Mouse (Mus musculus): Measurements from ENCODE around the gene Snn. TPM values are rescaled to one million over a fixed set of nuclear protein-coding genes. Genes with fewer than 3 reads are reported as not detected.
A peak's percentile ranks its signal among the peaks of the same experiment; 100 is the strongest.

Snn gene
- polyA plus RNA-seq, 1 experiment from 2014 or later: 31.0 TPM

- no peak for ATAC-seq (replicated peaks; ENCODE audit: low FRiP score, low read depth)
- TF ChIP-seq CTCF (IDR thresholded peaks at IDR 0.05; ENCODE audit: low read depth): no peak
- Histone ChIP-seq H3K27me3 (ENCODE audit: insufficient read depth, low read length) (no peaks in the 10 kb centered on the region), H3K27ac (no peak overlapping the region), H3K4me1 (replicated peaks; ENCODE audit: insufficient read depth, low read length) (no peaks in the 10 kb centered on the region), H3K4me3 (replicated peaks; ENCODE audit: low read depth, low read length) (no peak overlapping the region), H3K36me3 (ENCODE audit: insufficient read depth, low read length) (no peaks in the 10 kb centered on the region), H3K9me3 (replicated peaks; ENCODE audit: low read length) (no peaks in the 10 kb centered on the region), H3K4me2 (ENCODE audit: low read length) (no peak overlapping the region), H3K9ac (ENCODE audit: low read depth, low read length) (no peak overlapping the region)
- DNase-seq (ENCODE audit: low spot score): no peak
- 83% methylated on average over 6 of the region's 6 CpGs for WGBS
Measured at GRCm38 (mm10) chr16:11054871-11055270, 5.9 kb upstream of the Snn start.

GRCm38 (mm10) chr16:11055916-11056315 is 4.8 kb upstream of the Snn start:
- no peak for DNase-seq (ENCODE audit: low spot score)
- no peak overlapping the region for H3K9ac ChIP-seq (ENCODE audit: low read depth, low read length)
- H3K27me3 ChIP-seq (ENCODE audit: insufficient read depth, low read length): no peaks in the 10 kb centered on the region
- no peaks in the 10 kb centered on the region for H3K9me3 ChIP-seq (replicated peaks; ENCODE audit: low read length)
- no peak for ATAC-seq (replicated peaks; ENCODE audit: low FRiP score, low read depth)
- H3K4me1 ChIP-seq (replicated peaks; ENCODE audit: insufficient read depth, low read length): no peaks in the 10 kb centered on the region
- H3K27ac ChIP-seq: no peak overlapping the region
- 78% methylated on average over 5 of the region's 5 CpGs for WGBS
- no peaks in the 10 kb centered on the region for H3K36me3 ChIP-seq (ENCODE audit: insufficient read depth, low read length)
- H3K4me2 ChIP-seq (ENCODE audit: low read length): no peak overlapping the region
- no peak for TF ChIP-seq CTCF (IDR thresholded peaks at IDR 0.05; ENCODE audit: low read depth)
- H3K4me3 ChIP-seq (replicated peaks; ENCODE audit: low read depth, low read length): no peak overlapping the region

- Histone ChIP-seq H3K9ac (ENCODE audit: low read depth, low read length) (peak overlapping the region; percentile 45; the same call in 1 of the 2 replicates), H3K4me3 (replicated peaks; ENCODE audit: low read depth, low read length) (no peak overlapping the region), H3K9me3 (replicated peaks; ENCODE audit: low read length) (no peaks in the 10 kb centered on the region), H3K36me3 (ENCODE audit: insufficient read depth, low read length) (no peaks in the 10 kb centered on the region), H3K4me1 (replicated peaks; ENCODE audit: insufficient read depth, low read length) (peaks cover 21% of the 10 kb centered on the region), H3K4me2 (ENCODE audit: low read length) (0 out of 2 replicates have a peak overlapping the region, but pooled peaks have one; percentile 8), H3K27ac (peak overlapping the region; percentile 84), H3K27me3 (ENCODE audit: insufficient read depth, low read length) (no peaks in the 10 kb centered on the region)
- 23% methylated on average over 13 of the region's 13 CpGs for WGBS
- TF ChIP-seq CTCF (IDR thresholded peaks at IDR 0.05; ENCODE audit: low read depth): no peak
- peak; percentile 33; the same call in 1 of the 2 replicates for ATAC-seq (replicated peaks; ENCODE audit: low FRiP score, low read depth)
- DNase-seq (ENCODE audit: low spot score): peak; percentile 79
Measured at GRCm38 (mm10) chr16:11062794-11063721, 2.3 kb downstream of the Snn start.

- no peaks in the 10 kb centered on the region for H3K27me3 ChIP-seq (ENCODE audit: insufficient read depth, low read length)
- H3K4me3 ChIP-seq (replicated peaks; ENCODE audit: low read depth, low read length): no peak overlapping the region
- peaks cover 24% of the 10 kb centered on the region for H3K4me1 ChIP-seq (replicated peaks; ENCODE audit: insufficient read depth, low read length)
- H3K4me2 ChIP-seq (ENCODE audit: low read length): no peak overlapping the region
- TF ChIP-seq CTCF (IDR thresholded peaks at IDR 0.05; ENCODE audit: low read depth): no peak
- no peak for ATAC-seq (replicated peaks; ENCODE audit: low FRiP score, low read depth)
- no peak overlapping the region for H3K9ac ChIP-seq (ENCODE audit: low read depth, low read length)
- no peaks in the 10 kb centered on the region for H3K36me3 ChIP-seq (ENCODE audit: insufficient read depth, low read length)
- no peak for DNase-seq (ENCODE audit: low spot score)
- WGBS: 92% methylated on average over 4 of the region's 4 CpGs
- H3K27ac ChIP-seq: no peak overlapping the region
- H3K9me3 ChIP-seq (replicated peaks; ENCODE audit: low read length): no peaks in the 10 kb centered on the region
Measured at GRCm38 (mm10) chr16:11064341-11064740, 3.6 kb downstream of the Snn start.

- Histone ChIP-seq H3K27ac (no peak overlapping the region), H3K9me3 (replicated peaks; ENCODE audit: low read length) (no peaks in the 10 kb centered on the region), H3K36me3 (ENCODE audit: insufficient read depth, low read length) (no peaks in the 10 kb centered on the region), H3K4me1 (replicated peaks; ENCODE audit: insufficient read depth, low read length) (peaks cover 24% of the 10 kb centered on the region), H3K4me2 (ENCODE audit: low read length) (no peak overlapping the region), H3K27me3 (ENCODE audit: insufficient read depth, low read length) (no peaks in the 10 kb centered on the region), H3K4me3 (replicated peaks; ENCODE audit: low read depth, low read length) (no peak overlapping the region), H3K9ac (ENCODE audit: low read depth, low read length) (no peak overlapping the region)
- no peak for ATAC-seq (replicated peaks; ENCODE audit: low FRiP score, low read depth)
- no peak for TF ChIP-seq CTCF (IDR thresholded peaks at IDR 0.05; ENCODE audit: low read depth)
- 89% methylated on average over 6 of the region's 6 CpGs for WGBS
- no peak for DNase-seq (ENCODE audit: low spot score)
Measured at GRCm38 (mm10) chr16:11064742-11065141, 4.0 kb downstream of the Snn start.

GRCm38 (mm10) chr16:11065431-11065830 is 4.7 kb downstream of the Snn start:
- H3K4me3 ChIP-seq (replicated peaks; ENCODE audit: low read depth, low read length): peak overlapping the region; percentile 73; the same call in 1 of the 2 replicates
- no peaks in the 10 kb centered on the region for H3K9me3 ChIP-seq (replicated peaks; ENCODE audit: low read length)
- ATAC-seq (replicated peaks; ENCODE audit: low FRiP score, low read depth): no peak
- H3K9ac ChIP-seq (ENCODE audit: low read depth, low read length): peak overlapping the region; percentile 90; the same call in 1 of the 2 replicates
- 0 out of 2 replicates have a peak overlapping the region, but pooled peaks have one; percentile 22 for H3K27ac ChIP-seq
- WGBS: 57% methylated on average over 5 of the region's 5 CpGs
- no peak for TF ChIP-seq CTCF (IDR thresholded peaks at IDR 0.05; ENCODE audit: low read depth)
- H3K36me3 ChIP-seq (ENCODE audit: insufficient read depth, low read length): no peaks in the 10 kb centered on the region
- DNase-seq (ENCODE audit: low spot score): no peak
- H3K27me3 ChIP-seq (ENCODE audit: insufficient read depth, low read length): no peaks in the 10 kb centered on the region
- peaks cover 27% of the 10 kb centered on the region for H3K4me1 ChIP-seq (replicated peaks; ENCODE audit: insufficient read depth, low read length)
- H3K4me2 ChIP-seq (ENCODE audit: low read length): peak overlapping the region; percentile 92
